Mouse (Mus musculus) left cerebral cortex, postnatal 14 days (tissue): ENCODE data around the gene Dennd1a. TPM values are rescaled to one million over a fixed set of nuclear protein-coding genes. Genes with fewer than 3 reads are reported as not detected.

Experiments used
- DNase-seq, 2 experiments: peaks; one replicate each; pipeline ENCODE4 v3.0.0; 2021 to 2022; ENCODE audit warnings: low spot score in 2 of 2, mixed read lengths in 1 of 2
- intact Hi-C: fragments of 180-260 bp; cut with DNase I; formaldehyde crosslinking; loops from one replicate; pipeline ENCODE4 v1.15.1; 2025
- total RNA-seq, 2 experiments: library from RNA; stranded (reverse); gene quantifications; 2 replicates each; pipeline ENCODE4 v1.2.3; 2021

Dennd1a gene
- total RNA-seq, 2 experiments from 2014 or later, result 68.5 to 70.1 TPM

DNA sequence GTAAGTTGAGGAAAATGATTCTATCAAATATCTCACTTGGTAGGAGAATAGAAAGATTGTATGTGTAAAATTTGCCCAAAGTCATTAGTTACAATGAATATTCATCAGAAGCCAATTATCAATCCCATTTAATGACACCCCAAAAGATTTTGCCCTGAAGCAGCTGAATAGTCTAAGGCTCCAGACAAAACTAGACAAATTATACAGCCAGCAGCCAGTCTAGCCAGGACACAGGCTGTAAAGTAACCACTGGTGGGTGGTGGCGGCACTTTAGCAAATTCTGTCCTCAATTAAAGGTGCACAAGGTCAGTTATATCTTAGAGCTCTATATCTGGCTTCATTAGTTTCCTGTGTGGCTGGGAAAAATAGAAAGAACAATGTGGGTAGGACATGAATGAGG, 280.0 kb downstream of the Dennd1a start:
- intact Hi-C loops, result no loop called here
- no peak for DNase-seq

DNA sequence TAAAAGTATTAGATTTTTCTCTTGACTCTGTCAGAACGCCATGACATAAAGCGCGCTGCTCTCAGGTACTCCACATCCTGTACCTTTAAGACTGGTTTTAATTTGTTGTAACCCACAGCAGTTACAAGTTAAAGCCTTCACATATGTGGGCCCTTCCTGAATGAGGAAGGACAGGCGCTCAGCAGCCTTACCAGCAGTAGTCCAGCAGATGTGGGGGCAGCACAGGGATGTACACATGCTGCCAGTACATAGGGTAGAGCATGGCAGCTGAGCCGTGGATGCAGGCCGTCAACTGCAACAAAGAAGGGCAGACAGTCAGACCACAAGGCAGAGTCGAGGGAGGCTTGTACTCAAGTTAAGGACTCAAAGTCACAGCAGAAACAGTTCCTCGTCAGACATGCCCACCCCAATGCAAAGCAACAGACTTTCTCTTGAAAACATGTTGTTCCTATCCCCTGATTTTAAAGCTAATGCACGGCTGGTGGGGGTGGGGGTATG, 284.0 kb downstream of the Dennd1a start:
- DNase-seq, result no peak
- intact Hi-C loops, result no loop called here

DNA sequence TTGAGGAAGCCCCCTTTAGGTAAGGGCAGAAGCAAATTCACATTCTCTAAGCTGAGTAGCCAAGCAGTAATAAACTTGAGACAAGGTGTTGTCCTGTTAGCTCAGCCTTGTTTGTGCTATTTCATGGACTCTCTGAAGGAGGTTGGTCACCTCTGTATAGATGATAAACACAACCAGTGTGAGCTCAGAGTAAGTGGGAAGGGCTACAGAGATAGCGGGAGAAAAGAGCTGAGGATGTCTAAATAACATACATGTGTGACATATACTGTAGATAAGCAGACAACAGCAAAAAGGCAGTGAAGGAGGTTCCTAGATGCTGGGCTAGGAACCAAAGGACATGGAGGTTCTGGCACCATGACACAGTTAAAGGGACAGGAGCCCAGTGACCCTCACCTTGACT, 286.2 kb downstream of the Dennd1a start:
- intact Hi-C loops, result no loop called here
- no peak for DNase-seq

DNA sequence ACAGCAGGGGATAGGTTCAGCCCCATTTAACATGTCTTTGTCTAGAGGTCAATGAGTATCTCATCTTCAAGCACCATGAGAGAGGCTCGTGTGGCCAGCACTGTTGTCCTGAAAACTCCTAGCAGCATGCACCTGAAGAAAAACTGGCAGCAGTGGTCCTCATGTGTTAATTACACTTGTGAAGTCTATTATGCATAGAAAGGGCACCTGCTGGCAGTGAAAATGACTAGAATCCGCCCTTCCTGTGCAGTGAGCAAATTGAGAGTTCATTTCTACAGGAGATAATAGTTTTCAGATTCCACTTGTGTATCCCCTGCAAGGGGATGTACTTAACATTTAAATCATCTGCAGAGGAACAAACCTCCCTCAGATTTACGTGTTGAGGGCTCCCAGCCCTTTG, 289.2 kb downstream of the Dennd1a start:
- intact Hi-C loops, result no loop called here
- no peak for DNase-seq

DNA sequence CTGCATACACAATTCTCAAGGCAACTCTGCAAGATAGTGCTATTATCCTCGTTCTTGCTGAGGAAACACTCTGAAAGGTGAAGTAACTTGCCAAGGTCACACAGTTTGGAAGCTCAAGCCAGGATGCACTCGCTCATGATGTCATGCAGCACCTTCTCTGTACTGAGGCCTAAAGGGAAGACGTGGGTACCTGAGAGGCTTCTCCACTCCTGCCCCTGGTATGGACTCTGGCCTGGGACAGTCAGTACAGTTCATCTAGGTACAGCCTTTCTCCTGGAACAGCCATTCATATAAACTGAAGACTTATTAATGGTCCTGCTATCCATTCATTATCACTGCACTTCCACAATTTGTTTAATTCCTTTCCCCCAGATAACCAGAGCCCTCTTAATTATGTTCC, 298.1 kb downstream of the Dennd1a start:
- intact Hi-C loops, result no loop called here
- DNase-seq, result no peak

DNA sequence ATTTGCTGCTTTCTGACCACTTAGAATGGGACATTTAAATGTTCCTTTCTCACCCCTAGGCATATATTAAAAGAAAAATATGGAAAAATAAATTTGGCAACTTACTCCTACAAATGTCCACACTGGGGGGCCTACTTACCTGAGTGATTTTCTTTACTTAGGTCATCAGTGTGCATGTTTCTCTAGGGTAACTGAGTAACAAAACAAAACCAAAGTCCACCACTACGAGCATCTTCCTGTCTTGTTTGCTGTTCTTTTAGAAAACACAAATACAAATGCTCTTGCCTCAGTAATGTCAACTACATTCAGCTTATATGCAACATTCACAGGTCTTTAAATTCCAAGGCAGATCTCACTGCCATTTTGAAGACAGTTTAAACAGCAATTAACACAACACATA, 298.9 kb downstream of the Dennd1a start:
- no peak for DNase-seq
- intact Hi-C loops, result no loop called here

DNA sequence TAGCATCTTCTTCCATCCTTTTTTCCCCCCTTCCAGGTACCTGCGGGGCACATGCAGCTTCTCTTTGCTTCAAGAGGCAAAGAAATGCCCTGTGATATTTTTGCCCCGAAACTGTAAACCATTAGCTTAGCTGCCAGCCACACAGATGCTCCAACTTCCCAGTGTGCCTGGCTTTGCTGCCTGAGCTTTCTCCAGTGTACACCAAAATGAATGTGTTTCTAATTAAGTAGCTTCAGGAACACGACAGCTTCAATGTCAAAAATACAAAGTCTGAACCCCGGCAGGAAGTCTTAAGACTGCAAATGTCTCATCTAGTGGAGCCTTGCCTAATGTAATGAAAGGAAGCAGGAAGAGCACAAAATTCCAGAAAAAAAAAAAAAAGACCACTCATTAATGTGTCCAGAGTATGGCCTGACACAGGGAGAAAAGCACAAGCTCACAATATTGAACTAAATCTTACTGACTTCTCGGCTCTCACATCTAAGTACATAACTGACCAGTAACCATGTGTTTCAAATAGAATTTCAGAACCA, 301.4 kb downstream of the Dennd1a start:
- no peak for DNase-seq
- intact Hi-C loops, result no loop called here

DNA sequence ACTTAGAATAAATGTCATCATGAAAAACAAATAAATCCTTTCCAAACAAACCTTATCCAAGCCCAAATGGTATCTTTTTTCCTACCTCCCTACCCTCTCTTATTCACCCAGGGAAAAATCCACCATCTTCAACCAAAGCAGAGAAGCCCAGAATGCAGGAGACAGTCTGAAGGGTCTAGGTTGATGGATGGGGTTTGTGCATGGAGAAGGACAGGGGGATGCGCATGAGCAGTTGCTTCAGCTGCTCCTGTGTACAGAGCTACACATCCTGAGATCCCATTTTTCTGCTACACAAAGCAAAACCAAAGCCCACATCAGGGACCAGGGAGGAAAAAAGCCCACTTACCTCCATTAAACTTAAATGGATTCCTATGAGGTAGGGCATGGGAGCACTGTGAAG, 304.5 kb downstream of the Dennd1a start:
- DNase-seq, result no peak
- intact Hi-C loops, result no loop called here

DNA sequence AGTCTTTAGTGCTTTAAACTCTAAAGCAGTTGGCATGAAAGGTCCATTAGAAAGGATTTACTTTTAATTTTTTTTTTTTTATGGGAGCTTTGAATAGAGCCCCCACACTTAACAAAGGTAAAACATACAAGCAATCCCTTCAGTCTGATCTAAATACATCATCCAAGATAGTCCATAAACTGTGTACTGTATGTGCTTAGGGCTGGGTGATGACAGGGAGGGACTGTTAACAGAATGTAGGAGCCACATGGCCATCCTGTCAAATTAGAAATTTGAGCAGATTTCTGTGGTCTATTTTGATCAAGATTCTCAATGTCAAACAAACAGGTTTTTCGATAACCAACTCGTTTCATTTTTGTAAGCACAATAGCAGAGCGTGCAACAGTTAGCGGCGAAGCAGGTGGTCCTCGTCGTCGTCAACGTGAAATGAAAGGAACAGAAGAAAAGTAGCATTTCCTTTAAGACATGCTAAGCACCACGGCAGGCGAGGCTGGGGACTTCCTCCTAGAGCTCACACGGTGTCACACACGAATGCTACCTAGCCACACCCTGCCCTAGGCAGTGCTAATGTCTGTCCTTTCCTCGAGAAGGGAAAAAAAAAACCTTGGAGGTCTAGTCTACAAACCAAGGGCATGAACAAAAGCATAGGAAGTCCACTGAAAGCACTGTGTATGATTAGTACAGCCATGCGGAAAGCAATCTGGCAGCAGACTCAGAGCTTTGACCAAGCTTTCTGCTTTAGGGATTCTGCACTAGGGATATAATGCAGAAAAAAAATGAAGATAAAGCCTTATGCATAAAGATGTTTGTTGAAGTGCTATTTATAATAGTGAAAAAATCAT, 305.4 kb downstream of the Dennd1a start:
- intact Hi-C loops, result no loop called here
- no peak for DNase-seq

DNA sequence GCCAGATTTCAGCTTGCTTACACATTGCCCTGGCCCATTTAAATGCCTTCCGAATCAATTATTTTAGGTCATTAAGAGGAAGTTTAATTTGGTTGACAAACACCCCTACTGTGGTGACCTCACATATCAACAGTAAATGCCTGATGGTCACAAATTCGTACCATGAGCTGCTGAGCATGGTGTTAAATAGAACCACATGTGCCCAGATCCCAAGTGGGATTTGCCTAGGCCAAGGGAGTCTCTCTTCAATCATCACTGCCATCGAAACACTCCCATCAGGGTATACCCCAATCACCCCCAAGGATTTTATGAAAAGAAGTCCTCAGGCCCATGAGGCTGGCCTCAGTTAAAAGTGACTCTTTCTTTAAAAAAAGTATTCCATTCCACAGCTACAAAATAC, 313.0 kb downstream of the Dennd1a start:
- intact Hi-C loops, result no loop called here
- DNase-seq, result no peak

DNA sequence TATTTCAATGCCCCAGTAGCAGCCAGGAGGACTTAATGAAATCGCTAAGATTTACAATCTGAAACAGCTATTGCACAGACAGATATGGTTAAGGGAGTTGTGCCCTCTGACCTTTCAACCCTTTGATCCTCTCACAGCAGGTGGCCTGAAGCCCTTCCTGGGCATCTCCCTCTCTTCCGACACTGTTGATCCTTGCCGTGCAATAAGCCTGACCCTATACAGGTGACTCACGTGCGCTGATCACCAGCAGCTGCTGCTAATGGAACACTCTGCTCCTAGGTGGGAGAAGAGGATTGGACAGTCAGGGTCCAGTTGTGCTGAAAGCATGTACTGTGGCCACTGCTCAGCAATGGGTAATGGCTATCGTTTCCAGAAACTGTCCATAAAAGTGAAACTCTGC, 314.6 kb downstream of the Dennd1a start:
- DNase-seq, result no peak
- intact Hi-C loops, result no loop called here

DNA sequence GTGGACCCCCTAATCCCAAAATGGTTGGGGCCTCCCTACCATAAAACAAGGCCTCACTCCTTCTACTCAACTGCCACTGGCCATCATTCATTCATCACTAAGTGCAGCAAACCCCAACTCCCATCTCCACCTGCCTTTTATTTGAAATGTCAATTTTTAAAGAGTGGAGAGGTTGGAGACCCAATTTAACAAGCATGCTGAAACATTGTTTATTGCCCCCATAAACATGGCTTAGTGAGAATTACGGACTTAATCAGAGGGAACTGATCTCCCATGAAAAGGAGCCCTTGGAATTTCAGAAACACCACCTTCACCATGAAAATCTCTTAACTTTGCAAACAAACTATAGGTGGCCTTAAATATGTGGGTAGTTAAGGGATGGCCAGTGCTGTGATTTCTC, 315.5 kb downstream of the Dennd1a start:
- intact Hi-C loops, result no loop called here

DNA sequence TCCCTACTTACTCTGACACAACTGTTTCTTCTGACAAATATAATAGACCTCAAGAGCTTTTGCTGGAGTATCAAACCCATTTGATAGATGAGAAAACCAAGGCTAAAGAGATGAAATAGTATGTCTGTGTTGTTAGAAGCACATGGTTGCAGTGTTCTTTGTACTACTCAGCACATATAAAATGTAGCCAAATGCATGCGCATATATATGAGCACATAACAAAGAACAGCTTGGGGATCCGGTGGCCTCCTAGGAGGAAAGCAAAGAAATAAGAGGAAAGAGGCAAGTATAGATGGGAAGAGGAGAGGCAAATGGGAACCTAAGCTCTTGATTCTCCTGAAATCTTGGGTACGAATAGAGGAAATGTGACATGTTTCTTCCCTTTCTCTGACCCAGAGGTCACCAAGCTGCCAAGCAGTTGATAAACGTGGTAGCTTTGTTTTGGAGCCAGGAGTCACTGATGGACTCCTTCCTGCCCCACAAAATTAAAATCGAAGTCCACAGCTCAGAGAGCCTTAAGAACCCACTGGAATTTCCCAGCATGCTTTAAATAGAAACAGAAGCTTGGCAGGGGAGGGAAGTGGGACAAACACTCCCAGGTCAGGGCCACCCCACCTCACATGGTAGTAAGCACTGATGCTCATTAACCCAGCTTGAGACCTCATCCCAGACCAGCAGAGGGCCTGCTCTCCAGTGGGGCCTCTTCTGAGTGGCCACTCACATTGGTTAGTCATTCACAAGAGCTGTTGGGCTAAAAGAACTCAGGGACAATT, 317.3 kb downstream of the Dennd1a start:
- no peak for DNase-seq
- intact Hi-C loops, result no loop called here

More for the DNA sequence above, 315.5 kb downstream of the Dennd1a start:
- no peak for DNase-seq

DNA sequence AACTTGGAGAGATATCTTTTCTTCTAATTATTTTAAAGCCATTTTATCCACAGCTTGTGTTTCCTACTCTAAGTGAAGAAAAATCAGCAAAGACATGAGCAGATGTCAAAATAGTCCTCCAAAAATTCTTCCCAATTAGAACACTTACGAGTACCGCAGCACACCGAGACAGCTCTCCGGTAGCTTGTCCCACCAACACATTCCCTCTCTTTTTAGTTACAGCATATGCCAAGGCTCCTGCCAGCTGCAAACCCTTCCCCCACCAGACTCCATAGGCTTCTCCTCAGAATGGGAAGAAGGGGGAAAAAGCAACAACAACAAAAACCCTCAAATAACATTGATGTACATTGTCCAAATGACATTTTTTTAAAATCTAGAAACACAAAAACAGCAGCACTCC, 322.7 kb downstream of the Dennd1a start:
- peak in 1 of 2 experiments; percentile 42 for DNase-seq
- intact Hi-C loops, result no loop called here

DNA sequence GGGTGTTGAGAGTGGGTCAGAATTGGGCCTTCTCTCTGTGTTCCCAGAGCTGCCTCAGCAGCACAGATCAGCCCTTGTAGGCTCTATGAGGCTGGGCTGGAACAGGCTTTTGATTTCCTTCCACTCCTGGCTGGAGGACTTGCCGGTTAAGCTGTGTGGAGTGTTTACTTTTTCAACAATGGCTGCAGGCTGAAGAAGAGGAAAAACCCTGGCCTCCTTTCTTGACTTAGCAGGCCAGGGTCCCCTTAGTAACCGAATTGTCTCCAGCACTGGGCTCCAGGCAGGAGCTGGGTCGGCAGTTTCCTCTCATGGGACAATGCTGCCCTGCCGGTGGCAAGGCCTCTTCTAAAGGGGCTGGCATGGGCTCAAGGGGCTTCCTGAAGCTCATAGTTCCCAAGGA, 323.8 kb downstream of the Dennd1a start:
- peak in 1 of 2 experiments; percentile 46 for DNase-seq
- intact Hi-C loops, result no loop called here

DNA sequence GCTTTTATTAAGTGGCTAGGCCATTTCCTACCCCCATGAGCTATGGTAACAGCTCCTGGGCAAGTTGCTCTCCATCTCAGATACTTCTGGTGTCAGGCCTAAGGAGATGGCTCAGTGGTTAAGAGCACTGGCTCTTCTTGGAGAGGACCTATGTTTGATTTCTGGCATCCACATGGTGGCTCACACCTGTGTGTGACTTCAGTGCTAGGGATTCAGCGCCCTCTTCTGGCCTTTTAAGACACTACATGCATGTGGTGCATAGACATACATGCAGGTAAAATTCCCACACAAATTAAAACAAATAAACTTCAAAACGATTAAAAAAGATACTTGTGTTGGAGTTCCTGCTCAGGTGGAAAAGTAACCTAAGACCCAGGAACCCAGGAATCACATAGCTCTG, 338.8 kb downstream of the Dennd1a start:
- intact Hi-C loops, result no loop called here
- no peak for DNase-seq

DNA sequence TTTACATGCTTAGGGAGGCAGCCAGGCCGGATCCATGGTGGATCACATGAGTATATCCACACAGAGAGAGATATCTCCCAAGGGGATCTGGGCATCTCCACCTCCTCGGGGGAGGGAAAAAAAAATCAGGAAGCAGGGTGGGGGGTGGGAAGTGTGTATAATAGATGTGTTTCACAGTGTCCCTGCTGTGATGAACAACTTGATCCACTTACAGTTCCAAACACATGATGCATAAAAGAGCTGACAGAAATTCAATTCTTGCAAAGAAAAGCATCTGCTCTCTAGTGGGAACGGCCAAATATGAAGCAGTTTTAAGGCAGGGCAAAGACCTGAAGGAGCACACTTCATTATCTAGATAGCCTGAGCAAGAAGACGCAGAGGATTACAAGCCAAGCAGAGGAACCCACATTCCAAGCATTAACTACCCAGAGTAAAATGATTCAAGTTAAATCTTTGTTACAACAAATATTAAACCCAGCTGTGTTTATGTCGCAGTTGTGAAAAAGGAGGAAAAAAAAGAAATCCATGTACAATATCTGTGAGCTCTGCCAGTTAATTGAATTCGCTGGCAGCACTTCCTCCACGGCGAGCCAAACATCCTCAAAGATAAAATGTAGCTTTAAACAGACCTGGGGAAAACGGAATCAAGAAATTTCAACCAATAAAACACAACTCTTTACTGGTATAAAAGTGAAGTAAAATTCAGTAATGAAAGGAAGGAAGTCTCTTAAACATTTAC, 341.4 kb downstream of the Dennd1a start:
- intact Hi-C loops, result no loop called here
- DNase-seq, result no peak

DNA sequence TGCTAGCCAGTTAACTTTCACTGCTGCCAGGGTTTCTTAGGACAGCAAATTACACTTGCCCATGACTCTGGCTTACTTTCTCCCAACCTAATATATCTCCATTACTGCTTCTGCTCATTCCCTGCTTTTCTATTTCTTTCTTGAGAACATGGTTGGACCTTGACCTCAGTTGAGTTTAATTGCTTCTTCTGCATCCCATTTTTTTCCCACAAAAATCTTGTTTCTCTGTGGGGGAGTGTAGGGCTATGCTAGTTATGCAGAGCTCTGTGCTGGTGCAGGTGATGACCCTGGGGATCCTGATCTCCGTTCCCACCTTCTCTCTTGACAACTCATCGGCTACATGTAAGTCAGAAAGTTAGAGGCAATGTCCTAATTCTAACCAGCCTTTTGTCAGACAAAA, 344.3 kb downstream of the Dennd1a start:
- DNase-seq, result no peak
- intact Hi-C loops, result no loop called here

DNA sequence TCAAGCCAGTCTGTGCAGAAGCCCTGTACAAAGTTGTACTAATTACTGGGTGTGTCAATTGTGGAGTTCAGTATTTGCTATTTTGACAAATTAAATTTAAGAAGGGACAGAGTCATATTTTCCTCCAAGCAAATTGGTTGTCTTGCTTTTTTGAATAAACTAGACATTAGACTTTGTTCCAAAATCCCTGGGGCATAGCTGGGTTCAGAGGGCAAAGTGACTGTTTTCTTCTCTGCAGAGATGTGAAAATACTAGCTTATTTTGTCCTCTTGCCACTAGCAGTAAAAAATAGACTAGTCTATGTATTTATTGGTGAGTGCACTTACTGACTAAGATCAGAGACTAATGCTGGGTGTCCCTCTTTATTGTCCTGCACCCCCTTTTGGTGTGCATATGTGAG, 345.4 kb downstream of the Dennd1a start:
- intact Hi-C loops, result no loop called here
- no peak for DNase-seq

DNA sequence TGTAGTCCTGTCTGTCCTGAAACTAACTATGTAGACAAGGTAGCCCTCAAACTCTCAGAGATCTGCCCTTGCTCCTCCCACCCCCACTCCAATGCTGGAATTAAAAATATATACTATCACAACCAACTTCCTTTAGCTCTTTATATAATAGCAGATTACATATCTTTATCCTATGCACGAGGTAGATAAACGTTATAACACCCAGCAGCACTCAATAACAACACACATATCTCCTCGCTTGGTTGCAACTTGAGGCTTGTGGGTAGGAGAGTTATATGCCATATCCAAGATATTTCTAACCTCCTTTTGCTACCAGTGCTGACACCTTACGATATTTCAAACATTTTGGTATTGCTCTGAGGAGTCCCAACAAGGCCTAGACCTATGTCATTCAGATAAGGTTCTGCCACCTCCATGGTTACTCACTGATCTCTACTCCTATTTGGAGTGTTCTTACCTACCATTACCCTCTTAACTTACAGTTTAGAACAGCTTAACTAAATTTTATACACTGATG, 346.3 kb downstream of the Dennd1a start:
- intact Hi-C loops, result no loop called here

More for the DNA sequence above, 346.3 kb downstream of the Dennd1a start:
- no peak for DNase-seq
